Mouse (Mus musculus) lung, postnatal 36 days (tissue): Measurements from ENCODE around the gene Rtn4rl1.

Source experiments
- DNase-seq: peaks from one replicate; pipeline ENCODE4 v3.0.0; 2022; ENCODE audit warnings: mixed read lengths

Rtn4rl1 gene

GRCm38 (mm10) chr11:75308650-75309049 is 115.1 kb downstream of the Rtn4rl1 start:
- no peak for DNase-seq

GRCm38 (mm10) chr11:75310813-75311212 is 117.2 kb downstream of the Rtn4rl1 start:
- no peak for DNase-seq

GRCm38 (mm10) chr11:75311751-75312150 is 118.2 kb downstream of the Rtn4rl1 start:
- no peak for DNase-seq

- DNase-seq, result no peak
These were observed 120.3 kb downstream of the Rtn4rl1 start for GRCm38 (mm10) chr11:75313834-75314233.
